Mouse (Mus musculus) hindbrain, embryonic 16.5 days (tissue): Measurements from ENCODE around the gene Chka. TPM values are rescaled to one million over a fixed set of nuclear protein-coding genes. Genes with fewer than 3 reads are reported as not detected.

Source experiments
- ATAC-seq: fragments of 200-750 bp; cut with Nextera tagmentation; 2 replicates; pipeline ENCODE4 v1.8.0; 2017; ENCODE audit warnings: moderate TSS enrichment, moderate library complexity
- H3K27ac ChIP-seq: fragments of 300-500 bp; sonication (generic); 2 replicates; pipeline ENCODE4 v1.5.1; 2014; ENCODE audit warnings: low read depth, mild to moderate bottlenecking, control low read depth, low read length, moderate library complexity
- H3K27me3 ChIP-seq: fragments of 300-500 bp; sonication (generic); replicated peaks from 2 replicates; pipeline ENCODE4 v1.6.1; 2014; ENCODE audit warnings: low read length; ENCODE audit not compliant: control insufficient read depth, insufficient read depth
- H3K36me3 ChIP-seq: fragments of 300-500 bp; sonication (generic); 2 replicates; pipeline ENCODE4 v1.6.1; 2014; ENCODE audit warnings: mild to moderate bottlenecking, low read length, moderate library complexity, mixed read lengths; ENCODE audit not compliant: control insufficient read depth, insufficient read depth
- H3K4me1 ChIP-seq: fragments of 300-500 bp; sonication (generic); 2 replicates; pipeline ENCODE4 v1.6.1; 2014; ENCODE audit warnings: low read depth, low read length; ENCODE audit not compliant: control insufficient read depth, insufficient read depth
- H3K4me2 ChIP-seq: fragments of 300-500 bp; sonication (generic); 2 replicates; pipeline ENCODE4 v1.6.1; 2014; ENCODE audit warnings: mild to moderate bottlenecking, low read length, control low read depth, moderate library complexity
- H3K4me3 ChIP-seq: fragments of 300-500 bp; sonication (generic); 2 replicates; pipeline ENCODE4 v1.5.1; 2014; ENCODE audit warnings: mild to moderate bottlenecking, low read length, control low read depth, moderate library complexity
- H3K9ac ChIP-seq: fragments of 300-500 bp; sonication (generic); 2 replicates; pipeline ENCODE4 v1.6.1; 2014; ENCODE audit warnings: low read depth, mild to moderate bottlenecking, control low read depth, low read length, moderate library complexity
- H3K9me3 ChIP-seq: fragments of 300-500 bp; sonication (generic); 2 replicates; pipeline ENCODE4 v1.6.1; 2014; ENCODE audit warnings: mild to moderate bottlenecking, low read length, moderate library complexity; ENCODE audit not compliant: control insufficient read depth
- WGBS: fragments of 180-500 bp; shearing (Covaris S2); extraction: QIAGEN DNeasy Blood & Tissue Kit; methylation state at CpG from one replicate; pipeline ENCODE4 v1.1.7; 2014; 5-methylcytosine and 5-hydroxymethylcytosine counted together
- polyA plus RNA-seq: library from polyadenylated mRNA; unstranded; fragments of >200 nt; fragmentation: Nextera tagmentation; extraction: Ambion mirVana; gene quantifications from 2 replicates; pipeline ENCODE4 v1.2.1, GENCODE M21; 2015

Gene Chka
- polyA plus RNA-seq, 1 experiment from 2014 or later = 56.3 TPM

DNA sequence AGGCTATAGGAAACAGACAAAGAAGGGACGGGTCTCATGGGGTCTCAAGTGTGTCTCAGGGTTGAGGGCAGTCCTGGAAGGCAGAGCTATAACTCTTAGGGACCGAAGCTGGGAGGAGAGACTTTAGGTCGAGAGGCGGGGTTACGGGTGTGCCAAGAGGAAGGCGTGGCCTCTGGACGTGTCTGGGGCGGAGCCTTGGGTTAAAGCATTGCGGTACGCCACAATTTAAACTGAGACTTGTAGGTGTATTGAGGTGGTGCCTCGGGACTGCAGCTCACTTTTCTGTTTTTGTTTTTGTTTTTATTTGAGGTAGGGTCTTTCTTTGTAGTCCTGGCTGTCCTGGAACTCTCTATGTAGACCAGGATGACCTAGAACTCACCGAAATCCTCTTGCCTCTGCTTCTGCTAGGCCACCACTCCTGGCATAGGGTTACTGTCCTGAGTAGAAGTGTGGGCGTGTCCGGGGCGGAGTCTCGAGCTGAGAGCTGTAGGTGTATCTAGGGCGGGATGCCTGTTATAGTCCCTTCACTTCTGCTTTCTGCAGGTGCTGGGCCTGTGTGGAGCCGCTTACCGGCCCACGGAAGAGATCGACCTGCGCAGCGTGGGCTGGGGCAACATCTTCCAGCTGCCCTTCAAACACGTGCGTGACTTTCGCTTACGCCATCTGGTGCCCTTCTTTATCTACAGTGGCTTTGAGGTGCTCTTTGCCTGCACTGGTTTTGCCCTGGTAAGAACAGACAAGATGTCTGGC lies 91.6 kb downstream of the Chka start:
- ATAC-seq = no peak
- H3K4me1 ChIP-seq = no peaks in the 10 kb centered on the region
- no peak overlapping the region for H3K4me3 ChIP-seq
- no peaks in the 10 kb centered on the region for H3K36me3 ChIP-seq
- H3K27ac ChIP-seq = no peak overlapping the region
- no peaks in the 10 kb centered on the region for H3K9me3 ChIP-seq
- whole genome bisulfite sequencing = 19% methylated on average over 27 of the region's 27 CpGs
- H3K4me2 ChIP-seq = peak overlapping the region; percentile 18; the same call in 1 of the 2 replicates
- no peak overlapping the region for H3K9ac ChIP-seq
- peaks cover 3% of the 10 kb centered on the region; the same call in 1 of the 2 replicates for H3K27me3 ChIP-seq

Other genes with a start within 250 kb of the Chka start
- 1.3 and 1.5 TPM in 2 replicates for gene Lrp5, start 165.2 kb upstream of the Chka start, polyA plus RNA-seq
- gene 1810055G02Rik, start 143.5 kb upstream of the Chka start, polyA plus RNA-seq = 42.1 and 44.8 TPM in 2 replicates
- 32.4 and 41.3 TPM in 2 replicates for gene Kmt5b, start 84.4 kb upstream of the Chka start, polyA plus RNA-seq
- gene Tcirg1, start 55.4 kb downstream of the Chka start, polyA plus RNA-seq = 18.9 and 21.2 TPM in 2 replicates
- gene Ndufs8, start 61.0 kb downstream of the Chka start, polyA plus RNA-seq = 307 and 320 TPM in 2 replicates
- gene Aldh3b1, start 78.0 kb downstream of the Chka start, polyA plus RNA-seq = 2.2 and 3.1 TPM in 2 replicates
- 12.4 and 14.1 TPM in 2 replicates for gene Unc93b1, start 83.4 kb downstream of the Chka start, polyA plus RNA-seq
- not detected in 2 replicates for gene Aldh3b3, start 106.9 kb downstream of the Chka start, polyA plus RNA-seq
- gene Aldh3b2, start 120.6 kb downstream of the Chka start, polyA plus RNA-seq = 0.44 and 0.66 TPM in 2 replicates
- 2.9 and 3.1 TPM in 2 replicates for gene Acy3, start 134.8 kb downstream of the Chka start, polyA plus RNA-seq
- 0.67 and 0.89 TPM in 2 replicates for gene Tbx10, start 141.0 kb downstream of the Chka start, polyA plus RNA-seq
- 22.6 and 25.5 TPM in 2 replicates for gene Nudt8, start 148.8 kb downstream of the Chka start, polyA plus RNA-seq
- gene Gm49405, start 148.9 kb downstream of the Chka start, polyA plus RNA-seq = 3.5 and 4.3 TPM in 2 replicates
- 4.9 and 6.6 TPM in 2 replicates for gene Doc2g, start 151.5 kb downstream of the Chka start, polyA plus RNA-seq
- gene Ndufv1, start 161.0 kb downstream of the Chka start, polyA plus RNA-seq = 265 and 277 TPM in 2 replicates
- gene Gstp1, start 186.2 kb downstream of the Chka start, polyA plus RNA-seq = 569 and 604 TPM in 2 replicates
- gene Gstp2, start 194.2 kb downstream of the Chka start, polyA plus RNA-seq = 2.5 and 2.6 TPM in 2 replicates
- gene Gstp3, start 207.8 kb downstream of the Chka start, polyA plus RNA-seq = 0.26 TPM in 1 of 2 replicates, not detected in the other
- not detected in 2 replicates for gene Cabp2, start 229.8 kb downstream of the Chka start, polyA plus RNA-seq
- 85.4 and 86.4 TPM in 2 replicates for gene Cdk2ap2, start 245.4 kb downstream of the Chka start, polyA plus RNA-seq
- 87.3 and 91.9 TPM in 2 replicates for gene Pitpnm1, start 248.2 kb downstream of the Chka start, polyA plus RNA-seq